Mouse (Mus musculus): Measurements from ENCODE around the gene Ufd1. TPM values are rescaled to one million over a fixed set of nuclear protein-coding genes. Genes with fewer than 3 reads are reported as not detected.
A peak's percentile ranks its signal among the peaks of the same experiment; 100 is the strongest.
"Not testable (repeated sequence)": the region's sequence is repeated elsewhere in the genome, so short reads cannot be mapped to it uniquely, and the experiment has no call there.

Ufd1 gene
- polyA plus RNA-seq, 1 experiment from 2014 or later: 110 TPM

GRCm38 (mm10) chr16:18822356-18822755, 10.8 kb downstream of the Ufd1 start:
- WGBS: 82% methylated on average over 1 of the region's 1 CpGs
- no peaks in the 10 kb centered on the region for H3K4me1 ChIP-seq
- H3K9ac ChIP-seq: no peak overlapping the region
- no peak overlapping the region for H3K4me3 ChIP-seq
- no peak overlapping the region for H3K4me2 ChIP-seq (replicated peaks)
- ATAC-seq (ENCODE audit: insufficient number of reproducible peaks, insufficient read depth, low FRiP score, low TSS enrichment): no peak
- H3K27ac ChIP-seq: no peak overlapping the region
- no peaks in the 10 kb centered on the region for H3K9me3 ChIP-seq
- no peaks in the 10 kb centered on the region for H3K27me3 ChIP-seq
- H3K36me3 ChIP-seq: peaks cover 96% of the 10 kb centered on the region

GRCm38 (mm10) chr16:18822925-18823324, 11.3 kb downstream of the Ufd1 start:
- Histone ChIP-seq H3K9ac (no peak overlapping the region), H3K4me3 (no peak overlapping the region), H3K27me3 (no peaks in the 10 kb centered on the region), H3K9me3 (no peaks in the 10 kb centered on the region), H3K4me2 (replicated peaks) (no peak overlapping the region), H3K4me1 (no peaks in the 10 kb centered on the region), H3K27ac (no peak overlapping the region), H3K36me3 (peaks cover 97% of the 10 kb centered on the region)
- 84% methylated on average over 4 of the region's 4 CpGs for WGBS
- ATAC-seq (ENCODE audit: insufficient number of reproducible peaks, insufficient read depth, low FRiP score, low TSS enrichment): no peak

GRCm38 (mm10) chr16:18828630-18829029, 17.1 kb downstream of the Ufd1 start:
- no peak overlapping the region for H3K9ac ChIP-seq
- ATAC-seq (ENCODE audit: insufficient number of reproducible peaks, insufficient read depth, low FRiP score, low TSS enrichment): no peak
- WGBS: 92% methylated on average over 3 of the region's 3 CpGs
- H3K9me3 ChIP-seq: no peaks in the 10 kb centered on the region
- H3K4me3 ChIP-seq: no peak overlapping the region
- no peak overlapping the region for H3K27ac ChIP-seq
- no peaks in the 10 kb centered on the region for H3K27me3 ChIP-seq
- peaks cover 82% of the 10 kb centered on the region for H3K36me3 ChIP-seq
- H3K4me1 ChIP-seq: no peaks in the 10 kb centered on the region
- H3K4me2 ChIP-seq (replicated peaks): no peak overlapping the region

- H3K4me3 ChIP-seq: no peak overlapping the region
- no peaks in the 10 kb centered on the region for H3K4me1 ChIP-seq
- peaks cover 84% of the 10 kb centered on the region for H3K36me3 ChIP-seq
- ATAC-seq (ENCODE audit: insufficient number of reproducible peaks, insufficient read depth, low FRiP score, low TSS enrichment): no peak
- no peak overlapping the region for H3K27ac ChIP-seq
- no peak overlapping the region for H3K9ac ChIP-seq
- H3K27me3 ChIP-seq: no peaks in the 10 kb centered on the region
- WGBS: 90% methylated on average over 6 of the region's 6 CpGs
- H3K4me2 ChIP-seq (replicated peaks): no peak overlapping the region
- H3K9me3 ChIP-seq: no peaks in the 10 kb centered on the region
Observed at GRCm38 (mm10) chr16:18829102-18829501, 17.5 kb downstream of the Ufd1 start.

- peaks cover 4% of the 10 kb centered on the region; the same call in 1 of the 2 replicates for H3K4me1 ChIP-seq
- WGBS: 69% methylated on average over 2 of the region's 2 CpGs
- no peaks in the 10 kb centered on the region for H3K9me3 ChIP-seq
- no peak overlapping the region for H3K27ac ChIP-seq
- ATAC-seq (ENCODE audit: insufficient number of reproducible peaks, insufficient read depth, low FRiP score, low TSS enrichment): no peak
- no peak overlapping the region for H3K9ac ChIP-seq
- no peak overlapping the region for H3K4me2 ChIP-seq (replicated peaks)
- peaks cover 48% of the 10 kb centered on the region for H3K36me3 ChIP-seq
- H3K4me3 ChIP-seq: no peak overlapping the region
- no peaks in the 10 kb centered on the region for H3K27me3 ChIP-seq
Observed at GRCm38 (mm10) chr16:18833486-18833885, 21.9 kb downstream of the Ufd1 start.

- Histone ChIP-seq H3K27me3 (no peaks in the 10 kb centered on the region), H3K27ac (no peak overlapping the region), H3K36me3 (peaks cover 27% of the 10 kb centered on the region), H3K4me1 (peaks cover 4% of the 10 kb centered on the region; the same call in 1 of the 2 replicates), H3K4me2 (replicated peaks) (peak overlapping the region; percentile 70), H3K9me3 (no peaks in the 10 kb centered on the region), H3K4me3 (peak overlapping the region; percentile 95), H3K9ac (peak overlapping the region; percentile 85; the same call in 1 of the 2 replicates)
- 22% methylated on average over 3 of the region's 3 CpGs for WGBS
- peak; percentile 39; the same call in 1 of the 2 replicates for ATAC-seq (ENCODE audit: insufficient number of reproducible peaks, insufficient read depth, low FRiP score, low TSS enrichment)
Observed at GRCm38 (mm10) chr16:18836073-18836467, 24.5 kb downstream of the Ufd1 start.

GRCm38 (mm10) chr16:18836468-18837208, 25.1 kb downstream of the Ufd1 start, which contains the start of the genes 2510002D24Rik and Gm28539:
Gene 2510002D24Rik (plus strand): TSS chr16:18836578.
Gene Gm28539 (plus strand): TSS chr16:18836584.
- no peaks in the 10 kb centered on the region for H3K27me3 ChIP-seq
- H3K36me3 ChIP-seq: peaks cover 25% of the 10 kb centered on the region
- peak within 1 kb of the TSS; percentile 70; the same call in 1 of the 2 replicates for H3K27ac ChIP-seq
- H3K4me2 ChIP-seq (replicated peaks): peak within 1 kb of the TSS; percentile 70
- ATAC-seq (ENCODE audit: insufficient number of reproducible peaks, insufficient read depth, low FRiP score, low TSS enrichment): peak; percentile 99
- H3K9me3 ChIP-seq: no peaks in the 10 kb centered on the region
- H3K9ac ChIP-seq: peak within 1 kb of the TSS; percentile 85
- H3K4me1 ChIP-seq: peaks cover 4% of the 10 kb centered on the region; the same call in 1 of the 2 replicates
- peak within 1 kb of the TSS; percentile 95 for H3K4me3 ChIP-seq
- WGBS: 1% methylated on average over 45 of the region's 46 CpGs

GRCm38 (mm10) chr16:18838346-18838745, 26.8 kb downstream of the Ufd1 start:
- H3K9me3 ChIP-seq: no peaks in the 10 kb centered on the region
- H3K27me3 ChIP-seq: no peaks in the 10 kb centered on the region
- no peak overlapping the region for H3K4me2 ChIP-seq (replicated peaks)
- H3K36me3 ChIP-seq: peaks cover 13% of the 10 kb centered on the region
- 96% methylated on average over 4 of the region's 4 CpGs for WGBS
- H3K27ac ChIP-seq: no peak overlapping the region
- H3K4me3 ChIP-seq: no peak overlapping the region
- no peak for ATAC-seq (ENCODE audit: insufficient number of reproducible peaks, insufficient read depth, low FRiP score, low TSS enrichment)
- no peak overlapping the region for H3K9ac ChIP-seq
- H3K4me1 ChIP-seq: peaks cover 4% of the 10 kb centered on the region; the same call in 1 of the 2 replicates

GRCm38 (mm10) chr16:18846301-18846820, 34.8 kb downstream of the Ufd1 start:
- no peak overlapping the region for H3K4me2 ChIP-seq (replicated peaks)
- H3K9me3 ChIP-seq: no peaks in the 10 kb centered on the region
- no peak overlapping the region for H3K9ac ChIP-seq
- H3K36me3 ChIP-seq: no peaks in the 10 kb centered on the region; the same call in 1 of the 2 replicates
- H3K27me3 ChIP-seq: no peaks in the 10 kb centered on the region
- no peak overlapping the region for H3K27ac ChIP-seq
- ATAC-seq (ENCODE audit: insufficient number of reproducible peaks, insufficient read depth, low FRiP score, low TSS enrichment): no peak
- no peak overlapping the region for H3K4me3 ChIP-seq
- H3K4me1 ChIP-seq: no peaks in the 10 kb centered on the region
- whole genome bisulfite sequencing: 89% methylated on average over 15 of the region's 15 CpGs

GRCm38 (mm10) chr16:18849521-18850190, 38.1 kb downstream of the Ufd1 start:
- not testable (repeated sequence) for ATAC-seq (ENCODE audit: insufficient number of reproducible peaks, insufficient read depth, low FRiP score, low TSS enrichment); H3K4me1 ChIP-seq; H3K4me2 ChIP-seq (replicated peaks); H3K9me3 ChIP-seq; H3K9ac ChIP-seq; H3K27ac ChIP-seq; H3K4me3 ChIP-seq; H3K36me3 ChIP-seq; H3K27me3 ChIP-seq
- 84% methylated on average over 17 of the region's 17 CpGs for WGBS

GRCm38 (mm10) chr16:18858551-18858950, 47.0 kb downstream of the Ufd1 start:
- Histone ChIP-seq H3K36me3 (no peaks in the 10 kb centered on the region), H3K4me3 (no peak overlapping the region), H3K9ac (no peak overlapping the region), H3K4me2 (replicated peaks) (no peak overlapping the region), H3K9me3 (no peaks in the 10 kb centered on the region), H3K27ac (no peak overlapping the region), H3K27me3 (no peaks in the 10 kb centered on the region), H3K4me1 (no peaks in the 10 kb centered on the region)
- no peak for ATAC-seq (ENCODE audit: insufficient number of reproducible peaks, insufficient read depth, low FRiP score, low TSS enrichment)

GRCm38 (mm10) chr16:18860186-18860585, 48.6 kb downstream of the Ufd1 start:
- no peaks in the 10 kb centered on the region for H3K27me3 ChIP-seq
- no peak for ATAC-seq (ENCODE audit: insufficient number of reproducible peaks, insufficient read depth, low FRiP score, low TSS enrichment)
- WGBS: 63% methylated on average over 1 of the region's 1 CpGs
- H3K4me2 ChIP-seq (replicated peaks): no peak overlapping the region
- H3K4me1 ChIP-seq: no peaks in the 10 kb centered on the region
- H3K4me3 ChIP-seq: no peak overlapping the region
- H3K36me3 ChIP-seq: no peaks in the 10 kb centered on the region
- no peak overlapping the region for H3K27ac ChIP-seq
- no peaks in the 10 kb centered on the region for H3K9me3 ChIP-seq
- H3K9ac ChIP-seq: no peak overlapping the region
